Mouse (Mus musculus) retina, embryonic 14.5 days (tissue): ENCODE measurements around the gene Gm13199.

Experiments used
- DNase-seq: peaks from one replicate; pipeline ENCODE4 v3.0.0-alpha.2; 2015; ENCODE audit warnings: low spot score

Gm13199 gene

DNA sequence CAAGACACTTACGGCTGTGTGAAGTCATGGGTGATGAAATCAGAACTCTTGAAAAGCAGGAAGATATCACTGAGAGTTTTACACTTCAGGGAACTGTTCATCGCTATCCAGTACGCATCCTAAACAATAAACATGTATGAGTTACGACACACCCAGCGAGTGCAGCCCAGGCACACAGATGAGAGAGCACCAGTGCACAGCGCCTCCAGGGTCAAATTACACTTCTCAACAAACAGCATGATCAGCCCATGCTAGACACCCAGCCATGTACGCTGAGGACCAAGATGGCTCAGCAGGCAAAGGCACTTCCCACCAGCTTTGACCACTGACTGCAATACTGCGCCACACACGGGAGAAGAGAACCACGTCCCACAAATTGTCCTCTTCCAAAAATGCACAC is 41.5 kb downstream of the Gm13199 start:
- no peak for DNase-seq
